Mouse (Mus musculus): ENCODE results near the gene Olfm3. TPM values are rescaled to one million over a fixed set of nuclear protein-coding genes. Genes with fewer than 3 reads are reported as not detected.
A peak's percentile ranks its signal among the peaks of the same experiment; 100 is the strongest.

Olfm3 gene
- 0.15 and 0.22 TPM in 2 replicates for polyA plus RNA-seq (2014; fragmentation: Nextera tagmentation; extraction: Ambion mirVana)

DNA sequence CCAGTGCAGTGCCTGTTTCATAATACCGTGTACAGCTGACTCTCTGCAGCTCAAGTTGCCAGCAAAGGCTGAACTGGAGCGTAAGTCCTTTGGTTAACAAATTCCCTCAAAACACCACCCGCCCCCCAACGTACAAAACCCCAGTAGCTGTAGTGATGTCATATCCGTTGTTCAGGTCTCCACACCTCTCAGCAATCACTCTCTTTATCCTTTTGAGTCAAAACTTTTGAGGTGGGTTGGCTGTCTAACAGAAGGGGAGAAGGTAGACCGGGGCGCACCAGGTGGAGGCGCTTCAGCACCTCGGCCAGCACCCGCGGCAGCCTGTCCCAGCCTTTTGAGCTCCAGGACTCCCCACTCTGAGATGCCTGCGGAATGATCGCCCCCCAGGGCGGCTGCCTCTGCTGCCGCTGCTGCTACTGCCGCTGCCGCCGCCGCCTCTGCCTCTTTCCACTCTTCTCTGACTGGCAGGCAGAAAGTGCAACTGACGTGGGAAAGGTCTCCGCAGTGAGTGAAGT, at the start of gene Olfm3:
Gene Olfm3 (plus strand): TSS at position 155 of the 515 bp plus-strand sequence.
- WGBS = 5% methylated on average over 21 of the region's 21 CpGs
- Histone ChIP-seq H3K4me3 (ENCODE audit: low read depth, low read length) (no peak within 1 kb of the TSS; the same call in 1 of the 2 replicates), H3K4me2 (ENCODE audit: low read length) (peak within 1 kb of the TSS; percentile 34), H3K9me3 (ENCODE audit: control insufficient read depth, low read length) (no peaks in the 10 kb centered on the region), H3K4me1 (replicated peaks; ENCODE audit: control insufficient read depth, insufficient read depth, low read length) (no peaks in the 10 kb centered on the region), H3K9ac (ENCODE audit: low read length) (no peak within 1 kb of the TSS), H3K27ac (ENCODE audit: low read depth) (no peak within 1 kb of the TSS), H3K27me3 (replicated peaks; ENCODE audit: control insufficient read depth, insufficient read depth, low read length) (no peaks in the 10 kb centered on the region), H3K36me3 (ENCODE audit: control insufficient read depth, insufficient read depth, low read length) (no peaks in the 10 kb centered on the region)
- ATAC-seq (replicated peaks; ENCODE audit: low FRiP score, low TSS enrichment, low read depth) (0 out of 2 replicates have a peak, but pooled peaks have one; percentile 47), DNase-seq (ENCODE audit: low spot score) (peak; percentile 84)

DNA sequence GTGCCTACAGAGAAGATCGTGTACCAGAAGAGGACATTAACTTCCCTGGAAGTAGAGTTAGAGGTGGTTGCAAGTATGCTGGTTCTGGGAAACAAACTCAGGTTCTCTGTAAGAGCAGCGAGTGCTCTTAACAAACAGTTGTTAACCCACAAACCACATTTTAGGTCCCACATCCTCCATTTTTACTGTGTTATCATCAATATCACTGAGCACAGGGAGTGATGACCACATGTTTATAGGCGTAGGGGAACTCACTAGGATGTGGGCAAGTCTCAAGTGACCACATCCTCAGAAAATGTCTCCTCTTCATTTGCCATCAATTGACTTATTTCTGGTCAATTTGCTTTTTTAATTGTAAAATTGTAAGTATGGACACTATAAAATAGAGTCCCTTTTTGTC, 14.1 kb upstream of the Olfm3 start:
- Histone ChIP-seq H3K4me3 (ENCODE audit: low read depth, low read length) (no peak overlapping the region), H3K36me3 (ENCODE audit: control insufficient read depth, insufficient read depth, low read length) (no peaks in the 10 kb centered on the region), H3K9me3 (ENCODE audit: control insufficient read depth, low read length) (no peaks in the 10 kb centered on the region), H3K27me3 (replicated peaks; ENCODE audit: control insufficient read depth, insufficient read depth, low read length) (no peaks in the 10 kb centered on the region), H3K4me1 (replicated peaks; ENCODE audit: control insufficient read depth, insufficient read depth, low read length) (no peaks in the 10 kb centered on the region), H3K9ac (ENCODE audit: low read length) (no peak overlapping the region), H3K27ac (ENCODE audit: low read depth) (no peak overlapping the region), H3K4me2 (ENCODE audit: low read length) (no peak overlapping the region)
- ATAC-seq (replicated peaks; ENCODE audit: low FRiP score, low TSS enrichment, low read depth) (no peak), DNase-seq (ENCODE audit: low spot score) (no peak)
- WGBS = 72% methylated on average over 3 of the region's 3 CpGs

DNA sequence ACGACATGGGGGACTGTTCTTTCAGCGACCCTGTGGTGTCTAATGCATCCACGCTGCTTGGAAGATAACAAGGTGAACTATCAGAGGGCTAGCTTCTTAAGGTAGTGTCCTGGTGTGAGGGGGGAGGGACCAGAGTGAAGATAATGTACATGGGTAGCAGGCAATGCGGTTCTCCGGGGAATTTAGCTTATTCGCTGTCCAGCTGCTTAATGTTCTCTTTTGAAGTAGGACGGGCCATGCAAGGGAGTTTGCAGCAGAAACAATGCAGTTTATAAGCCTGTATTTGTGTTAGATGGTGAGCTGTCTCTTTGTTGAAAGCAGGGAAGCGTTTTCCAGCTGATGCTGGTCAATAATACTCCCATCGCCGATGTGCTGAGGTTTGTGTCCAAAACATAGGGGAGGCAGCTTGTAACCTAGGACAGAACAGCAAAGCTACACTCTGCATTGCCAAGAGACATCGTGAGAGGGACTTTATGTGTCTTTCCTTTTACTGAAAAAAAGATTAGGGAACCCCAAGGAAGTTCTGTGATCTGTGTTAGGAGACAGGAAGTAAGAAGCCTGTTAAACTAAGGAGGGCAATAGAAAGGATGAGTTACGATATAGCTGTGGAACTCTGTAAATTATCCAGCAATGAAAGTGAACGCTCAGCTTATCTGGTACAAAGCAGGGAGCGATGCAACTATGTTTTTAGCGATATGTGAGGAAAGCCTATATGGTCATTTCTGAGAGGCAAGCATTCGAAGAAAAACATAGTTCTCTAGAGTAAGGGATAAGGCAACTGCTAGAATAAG, 950 bp downstream of the Olfm3 start:
- no peak overlapping the region for H3K27ac ChIP-seq (ENCODE audit: low read depth)
- 20% methylated on average over 16 of the region's 16 CpGs for WGBS
- peak overlapping the region; percentile 34 for H3K4me2 ChIP-seq (ENCODE audit: low read length)
- peak; percentile 51 for DNase-seq (ENCODE audit: low spot score)
- H3K9me3 ChIP-seq (ENCODE audit: control insufficient read depth, low read length) = no peaks in the 10 kb centered on the region
- no peaks in the 10 kb centered on the region for H3K4me1 ChIP-seq (replicated peaks; ENCODE audit: control insufficient read depth, insufficient read depth, low read length)
- no peaks in the 10 kb centered on the region for H3K27me3 ChIP-seq (replicated peaks; ENCODE audit: control insufficient read depth, insufficient read depth, low read length)
- H3K4me3 ChIP-seq (ENCODE audit: low read depth, low read length) = no peak overlapping the region; the same call in 1 of the 2 replicates
- H3K9ac ChIP-seq (ENCODE audit: low read length) = no peak overlapping the region
- ATAC-seq (replicated peaks; ENCODE audit: low FRiP score, low TSS enrichment, low read depth) = no peak
- H3K36me3 ChIP-seq (ENCODE audit: control insufficient read depth, insufficient read depth, low read length) = no peaks in the 10 kb centered on the region

DNA sequence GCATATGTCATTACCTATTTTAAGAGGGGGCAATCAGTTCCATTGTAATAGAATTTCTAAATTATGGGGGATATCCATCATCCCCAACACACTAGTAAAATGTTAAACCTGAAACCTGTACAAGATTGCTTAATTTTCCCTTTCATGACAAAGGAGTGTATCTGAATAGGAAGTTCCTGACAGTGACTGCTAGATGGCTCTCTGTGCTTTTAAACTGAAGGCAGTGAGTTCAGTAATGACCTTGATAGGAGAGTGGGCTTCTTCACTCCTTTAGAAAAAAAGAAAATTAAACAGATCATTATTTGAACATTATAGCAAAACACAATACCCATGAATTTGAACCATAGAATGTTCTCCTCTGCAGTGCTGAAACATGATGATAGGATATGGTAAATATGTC, 3.7 kb downstream of the Olfm3 start:
- H3K27me3 ChIP-seq (replicated peaks; ENCODE audit: control insufficient read depth, insufficient read depth, low read length) = no peaks in the 10 kb centered on the region
- no peaks in the 10 kb centered on the region for H3K9me3 ChIP-seq (ENCODE audit: control insufficient read depth, low read length)
- DNase-seq (ENCODE audit: low spot score) (no peak), ATAC-seq (replicated peaks; ENCODE audit: low FRiP score, low TSS enrichment, low read depth) (no peak)
- no peaks in the 10 kb centered on the region for H3K36me3 ChIP-seq (ENCODE audit: control insufficient read depth, insufficient read depth, low read length)
- H3K4me2 ChIP-seq (ENCODE audit: low read length) = no peak overlapping the region
- no peak overlapping the region for H3K4me3 ChIP-seq (ENCODE audit: low read depth, low read length)
- H3K9ac ChIP-seq (ENCODE audit: low read length) = no peak overlapping the region
- H3K27ac ChIP-seq (ENCODE audit: low read depth) = no peak overlapping the region
- H3K4me1 ChIP-seq (replicated peaks; ENCODE audit: control insufficient read depth, insufficient read depth, low read length) = no peaks in the 10 kb centered on the region

DNA sequence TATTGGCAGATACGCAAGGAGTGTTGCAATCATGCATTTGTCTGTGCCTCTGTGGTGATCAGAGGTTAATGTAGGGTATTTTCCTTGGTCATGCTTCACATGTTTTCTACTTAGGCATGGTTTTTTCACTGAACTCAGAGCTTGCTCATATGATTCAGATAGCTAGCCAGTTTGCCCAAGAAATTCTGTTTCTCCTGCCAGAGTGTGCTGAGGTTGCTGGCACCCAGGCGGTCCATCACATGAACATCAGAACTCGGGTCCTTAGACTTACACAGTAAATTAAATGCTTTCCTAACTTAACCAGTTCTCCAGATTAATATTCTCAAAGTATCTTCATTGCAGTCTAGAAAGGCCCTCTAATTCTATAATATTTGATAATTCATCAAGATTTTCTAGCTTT, 5.0 kb downstream of the Olfm3 start:
- Histone ChIP-seq H3K4me3 (ENCODE audit: low read depth, low read length) (no peak overlapping the region), H3K36me3 (ENCODE audit: control insufficient read depth, insufficient read depth, low read length) (no peaks in the 10 kb centered on the region), H3K9me3 (ENCODE audit: control insufficient read depth, low read length) (no peaks in the 10 kb centered on the region), H3K27ac (ENCODE audit: low read depth) (no peak overlapping the region), H3K27me3 (replicated peaks; ENCODE audit: control insufficient read depth, insufficient read depth, low read length) (no peaks in the 10 kb centered on the region), H3K4me2 (ENCODE audit: low read length) (no peak overlapping the region), H3K9ac (ENCODE audit: low read length) (no peak overlapping the region), H3K4me1 (replicated peaks; ENCODE audit: control insufficient read depth, insufficient read depth, low read length) (no peaks in the 10 kb centered on the region)
- ATAC-seq (replicated peaks; ENCODE audit: low FRiP score, low TSS enrichment, low read depth) (no peak), DNase-seq (ENCODE audit: low spot score) (no peak)
- 77% methylated on average over 3 of the region's 3 CpGs for WGBS

DNA sequence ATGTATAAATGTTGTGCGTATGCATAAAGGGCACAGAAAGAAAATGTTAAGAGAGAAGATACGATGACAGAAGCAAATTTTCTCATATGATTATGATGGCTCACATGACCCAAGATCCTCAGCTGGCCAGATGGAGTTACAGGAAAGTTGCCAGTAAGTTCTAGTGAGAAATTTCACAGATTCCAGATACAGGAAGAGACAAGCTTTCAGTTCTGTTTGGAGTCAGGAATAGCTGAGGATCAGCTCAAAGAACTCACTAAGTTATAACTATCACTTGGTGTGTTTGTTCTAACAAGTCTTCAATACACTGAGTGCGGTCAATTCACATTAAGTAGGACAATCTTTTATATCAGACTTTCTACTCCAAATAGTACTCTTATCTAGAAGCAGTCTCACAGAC, 16.2 kb downstream of the Olfm3 start:
- H3K36me3 ChIP-seq (ENCODE audit: control insufficient read depth, insufficient read depth, low read length) = no peaks in the 10 kb centered on the region
- ATAC-seq (replicated peaks; ENCODE audit: low FRiP score, low TSS enrichment, low read depth) (no peak), DNase-seq (ENCODE audit: low spot score) (no peak)
- H3K4me3 ChIP-seq (ENCODE audit: low read depth, low read length) = no peak overlapping the region
- H3K27me3 ChIP-seq (replicated peaks; ENCODE audit: control insufficient read depth, insufficient read depth, low read length) = no peaks in the 10 kb centered on the region
- H3K4me2 ChIP-seq (ENCODE audit: low read length) = no peak overlapping the region
- WGBS = 81% methylated on average over 3 of the region's 3 CpGs
- no peak overlapping the region for H3K27ac ChIP-seq (ENCODE audit: low read depth)
- no peaks in the 10 kb centered on the region for H3K9me3 ChIP-seq (ENCODE audit: control insufficient read depth, low read length)
- no peaks in the 10 kb centered on the region for H3K4me1 ChIP-seq (replicated peaks; ENCODE audit: control insufficient read depth, insufficient read depth, low read length)
- H3K9ac ChIP-seq (ENCODE audit: low read length) = no peak overlapping the region

DNA sequence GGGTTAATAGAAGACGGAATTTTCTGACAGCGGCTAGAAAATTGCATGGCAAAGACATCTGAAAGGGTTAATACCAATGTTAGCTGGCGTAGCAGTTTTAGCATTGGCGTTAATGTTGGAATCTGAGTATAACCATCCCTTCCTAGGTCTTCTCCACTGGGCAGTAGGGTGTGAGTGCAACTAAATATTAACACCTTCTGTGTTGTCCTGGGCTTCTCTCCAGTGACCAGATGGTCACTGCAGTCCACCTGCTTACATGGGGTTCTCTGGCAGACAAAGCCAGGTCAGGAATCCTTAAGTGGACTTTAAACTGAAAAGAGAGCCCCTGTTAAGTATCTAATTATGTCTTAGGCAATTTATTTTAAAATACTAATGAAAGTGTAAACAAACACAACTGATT, 25.7 kb downstream of the Olfm3 start:
- H3K27ac ChIP-seq (ENCODE audit: low read depth) = no peak overlapping the region
- H3K4me1 ChIP-seq (replicated peaks; ENCODE audit: control insufficient read depth, insufficient read depth, low read length) = no peaks in the 10 kb centered on the region
- H3K4me3 ChIP-seq (ENCODE audit: low read depth, low read length) = no peak overlapping the region
- no peaks in the 10 kb centered on the region for H3K27me3 ChIP-seq (replicated peaks; ENCODE audit: control insufficient read depth, insufficient read depth, low read length)
- H3K9me3 ChIP-seq (ENCODE audit: control insufficient read depth, low read length) = no peaks in the 10 kb centered on the region
- ATAC-seq (replicated peaks; ENCODE audit: low FRiP score, low TSS enrichment, low read depth) (no peak), DNase-seq (ENCODE audit: low spot score) (no peak)
- 69% methylated on average over 4 of the region's 4 CpGs for WGBS
- H3K36me3 ChIP-seq (ENCODE audit: control insufficient read depth, insufficient read depth, low read length) = no peaks in the 10 kb centered on the region
- H3K4me2 ChIP-seq (ENCODE audit: low read length) = no peak overlapping the region
- H3K9ac ChIP-seq (ENCODE audit: low read length) = no peak overlapping the region

DNA sequence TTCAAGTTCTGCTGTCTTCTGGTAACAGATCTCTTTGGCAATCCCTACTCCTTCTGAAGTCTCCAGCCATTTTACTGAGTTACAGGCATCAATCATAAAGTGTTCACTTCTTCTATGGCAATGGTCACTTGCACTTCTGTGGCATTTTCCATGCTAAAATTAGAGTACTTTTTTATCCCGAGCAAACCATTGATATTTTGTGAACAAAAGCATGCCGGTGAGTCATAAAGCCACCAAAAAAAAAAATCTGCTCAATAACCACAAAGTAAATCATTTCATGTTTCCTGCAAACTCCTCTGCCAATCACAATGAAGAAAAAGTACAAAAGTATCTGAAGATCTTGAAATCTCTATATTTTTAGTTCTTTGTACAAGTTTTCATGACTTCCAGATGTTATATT, 26.5 kb downstream of the Olfm3 start:
- Histone ChIP-seq H3K4me2 (ENCODE audit: low read length) (no peak overlapping the region), H3K27ac (ENCODE audit: low read depth) (no peak overlapping the region), H3K4me1 (replicated peaks; ENCODE audit: control insufficient read depth, insufficient read depth, low read length) (no peaks in the 10 kb centered on the region), H3K36me3 (ENCODE audit: control insufficient read depth, insufficient read depth, low read length) (no peaks in the 10 kb centered on the region), H3K9me3 (ENCODE audit: control insufficient read depth, low read length) (no peaks in the 10 kb centered on the region), H3K27me3 (replicated peaks; ENCODE audit: control insufficient read depth, insufficient read depth, low read length) (no peaks in the 10 kb centered on the region), H3K4me3 (ENCODE audit: low read depth, low read length) (no peak overlapping the region), H3K9ac (ENCODE audit: low read length) (no peak overlapping the region)
- ATAC-seq (replicated peaks; ENCODE audit: low FRiP score, low TSS enrichment, low read depth) = no peak
- DNase-seq (ENCODE audit: low spot score) = no peak
- WGBS = 72% methylated on average over 2 of the region's 2 CpGs

DNA sequence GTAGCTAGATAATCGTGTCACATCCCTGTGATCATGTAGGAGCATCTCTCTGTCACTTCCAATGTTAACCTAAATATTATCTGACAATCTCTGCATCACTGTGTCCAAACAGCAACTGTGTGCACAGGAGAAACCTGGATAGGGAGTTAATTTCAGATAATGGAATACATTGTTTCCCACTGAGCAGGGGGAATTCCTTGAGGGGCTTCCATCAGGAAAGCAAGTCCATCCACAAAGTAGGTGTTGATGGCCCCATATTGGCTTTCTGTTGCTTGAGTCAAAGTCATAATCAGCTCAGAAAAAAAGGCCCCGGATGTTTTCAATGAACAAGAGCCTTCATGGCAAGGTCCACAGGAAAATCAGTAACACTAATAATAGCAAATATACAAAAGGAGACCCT, 26.9 kb downstream of the Olfm3 start:
- ATAC-seq (replicated peaks; ENCODE audit: low FRiP score, low TSS enrichment, low read depth) (no peak), DNase-seq (ENCODE audit: low spot score) (no peak)
- Histone ChIP-seq H3K9ac (ENCODE audit: low read length) (no peak overlapping the region), H3K9me3 (ENCODE audit: control insufficient read depth, low read length) (no peaks in the 10 kb centered on the region), H3K4me2 (ENCODE audit: low read length) (no peak overlapping the region), H3K27ac (ENCODE audit: low read depth) (no peak overlapping the region), H3K36me3 (ENCODE audit: control insufficient read depth, insufficient read depth, low read length) (no peaks in the 10 kb centered on the region), H3K4me1 (replicated peaks; ENCODE audit: control insufficient read depth, insufficient read depth, low read length) (no peaks in the 10 kb centered on the region), H3K27me3 (replicated peaks; ENCODE audit: control insufficient read depth, insufficient read depth, low read length) (no peaks in the 10 kb centered on the region), H3K4me3 (ENCODE audit: low read depth, low read length) (no peak overlapping the region)
- 74% methylated on average over 2 of the region's 2 CpGs for WGBS
